Mouse (Mus musculus): ENCODE data around the gene Adam11. TPM values are rescaled to one million over a fixed set of nuclear protein-coding genes. Genes with fewer than 3 reads are reported as not detected.
"Not testable (repeated sequence)": the region's sequence is repeated elsewhere in the genome, so short reads cannot be mapped to it uniquely, and the experiment has no call there.

Adam11 gene
- total RNA-seq (2014; rRNA removed) (37.9 and 49.9 TPM in 2 replicates), polyA plus RNA-seq (2015; fragmentation: Nextera tagmentation; extraction: Ambion mirVana) (14.1 and 17.6 TPM in 2 replicates)

- H3K9me3 ChIP-seq (ENCODE audit: low read length) = no peaks in the 10 kb centered on the region
- H3K9ac ChIP-seq = peak within 1 kb of the TSS; percentile 90
- ATAC-seq (peak; percentile 70), DNase-seq (peak; percentile 60)
- H3K36me3 ChIP-seq (ENCODE audit: insufficient read depth) = no peaks in the 10 kb centered on the region
- peak within 1 kb of the TSS; percentile 88 for H3K4me2 ChIP-seq (ENCODE audit: low read depth)
- no peak for TF ChIP-seq CTCF (IDR thresholded peaks at IDR 0.05; ENCODE audit: low read depth)
- WGBS = 3% methylated on average over 58 of the region's 76 CpGs
- peaks cover 11% of the 10 kb centered on the region; the same call in 1 of the 2 replicates for H3K4me1 ChIP-seq (ENCODE audit: insufficient read depth)
- H3K4me3 ChIP-seq (ENCODE audit: low read depth, low read length) = peak within 1 kb of the TSS; percentile 65
- H3K27me3 ChIP-seq (ENCODE audit: insufficient read depth, low read length) = no peaks in the 10 kb centered on the region
- H3K27ac ChIP-seq (ENCODE audit: low read depth, low read length) = peak within 1 kb of the TSS; percentile 36; the same call in 1 of the 2 replicates
Observed at GRCm38 (mm10) chr11:102761309-102762210, at the start of gene Adam11. TSS of gene Adam11 (plus strand) at chr11:102761439.

- Histone ChIP-seq H3K27me3 (ENCODE audit: insufficient read depth, low read length) (no peaks in the 10 kb centered on the region), H3K4me1 (ENCODE audit: insufficient read depth) (no peaks in the 10 kb centered on the region), H3K9ac (no peak overlapping the region), H3K9me3 (ENCODE audit: low read length) (no peaks in the 10 kb centered on the region), H3K36me3 (ENCODE audit: insufficient read depth) (no peaks in the 10 kb centered on the region), H3K4me3 (ENCODE audit: low read depth, low read length) (no peak overlapping the region), H3K27ac (ENCODE audit: low read depth, low read length) (no peak overlapping the region), H3K4me2 (ENCODE audit: low read depth) (no peak overlapping the region)
- WGBS = 91% methylated on average over 4 of the region's 4 CpGs
- no peak for TF ChIP-seq CTCF (IDR thresholded peaks at IDR 0.05; ENCODE audit: low read depth)
- no peak for ATAC-seq
- DNase-seq = no peak
Observed at GRCm38 (mm10) chr11:102712411-102712810, 48.8 kb upstream of the Adam11 start.

GRCm38 (mm10) chr11:102714578-102714977 is 46.7 kb upstream of the Adam11 start:
- ATAC-seq; H3K36me3 ChIP-seq (ENCODE audit: insufficient read depth); H3K27ac ChIP-seq (ENCODE audit: low read depth, low read length); DNase-seq; H3K4me2 ChIP-seq (ENCODE audit: low read depth); H3K4me3 ChIP-seq (ENCODE audit: low read depth, low read length); H3K9me3 ChIP-seq (ENCODE audit: low read length); H3K9ac ChIP-seq; H3K27me3 ChIP-seq (ENCODE audit: insufficient read depth, low read length); H3K4me1 ChIP-seq (ENCODE audit: insufficient read depth): not testable (repeated sequence)
- TF ChIP-seq CTCF (IDR thresholded peaks at IDR 0.05; ENCODE audit: low read depth) = peak; percentile 28; the same call in 1 of the 2 replicates
- WGBS = 91% methylated on average over 2 of the region's 2 CpGs

GRCm38 (mm10) chr11:102716135-102716534 is 45.1 kb upstream of the Adam11 start:
- ATAC-seq (no peak), DNase-seq (peak; percentile 36)
- TF ChIP-seq CTCF (IDR thresholded peaks at IDR 0.05; ENCODE audit: low read depth) = no peak
- Histone ChIP-seq H3K4me1 (ENCODE audit: insufficient read depth) (no peaks in the 10 kb centered on the region), H3K36me3 (ENCODE audit: insufficient read depth) (no peaks in the 10 kb centered on the region), H3K4me2 (ENCODE audit: low read depth) (no peak overlapping the region), H3K27me3 (ENCODE audit: insufficient read depth, low read length) (no peaks in the 10 kb centered on the region), H3K4me3 (ENCODE audit: low read depth, low read length) (no peak overlapping the region), H3K9me3 (ENCODE audit: low read length) (no peaks in the 10 kb centered on the region), H3K9ac (no peak overlapping the region), H3K27ac (ENCODE audit: low read depth, low read length) (no peak overlapping the region)
- 72% methylated on average over 7 of the region's 7 CpGs for WGBS

- DNase-seq (no peak), ATAC-seq (no peak)
- Histone ChIP-seq H3K4me1 (ENCODE audit: insufficient read depth) (no peaks in the 10 kb centered on the region), H3K4me2 (ENCODE audit: low read depth) (no peak overlapping the region), H3K4me3 (ENCODE audit: low read depth, low read length) (no peak overlapping the region), H3K27me3 (ENCODE audit: insufficient read depth, low read length) (no peaks in the 10 kb centered on the region), H3K9ac (no peak overlapping the region), H3K9me3 (ENCODE audit: low read length) (no peaks in the 10 kb centered on the region), H3K27ac (ENCODE audit: low read depth, low read length) (no peak overlapping the region), H3K36me3 (ENCODE audit: insufficient read depth) (no peaks in the 10 kb centered on the region)
- WGBS = 37% methylated on average over 3 of the region's 3 CpGs
- peak; percentile 65 for TF ChIP-seq CTCF (IDR thresholded peaks at IDR 0.05; ENCODE audit: low read depth)
Observed at GRCm38 (mm10) chr11:102725574-102725973, 35.7 kb upstream of the Adam11 start.

- no peak overlapping the region for H3K4me2 ChIP-seq (ENCODE audit: low read depth)
- DNase-seq (peak; percentile 64), ATAC-seq (peak; percentile 47)
- TF ChIP-seq CTCF (IDR thresholded peaks at IDR 0.05; ENCODE audit: low read depth) = peak; percentile 63
- H3K9me3 ChIP-seq (ENCODE audit: low read length) = no peaks in the 10 kb centered on the region
- no peaks in the 10 kb centered on the region for H3K4me1 ChIP-seq (ENCODE audit: insufficient read depth)
- H3K27me3 ChIP-seq (ENCODE audit: insufficient read depth, low read length) = no peaks in the 10 kb centered on the region
- 29% methylated on average over 7 of the region's 7 CpGs for WGBS
- no peak overlapping the region for H3K4me3 ChIP-seq (ENCODE audit: low read depth, low read length)
- H3K9ac ChIP-seq = no peak overlapping the region
- no peak overlapping the region for H3K27ac ChIP-seq (ENCODE audit: low read depth, low read length)
- no peaks in the 10 kb centered on the region for H3K36me3 ChIP-seq (ENCODE audit: insufficient read depth)
Observed at GRCm38 (mm10) chr11:102728614-102729013, 32.6 kb upstream of the Adam11 start.

- H3K4me3 ChIP-seq (ENCODE audit: low read depth, low read length) = no peak overlapping the region
- DNase-seq (no peak), ATAC-seq (no peak)
- TF ChIP-seq CTCF (IDR thresholded peaks at IDR 0.05; ENCODE audit: low read depth) = no peak
- H3K9me3 ChIP-seq (ENCODE audit: low read length) = no peaks in the 10 kb centered on the region
- WGBS = 84% methylated on average over 3 of the region's 3 CpGs
- no peaks in the 10 kb centered on the region for H3K4me1 ChIP-seq (ENCODE audit: insufficient read depth)
- no peak overlapping the region for H3K9ac ChIP-seq
- no peaks in the 10 kb centered on the region for H3K36me3 ChIP-seq (ENCODE audit: insufficient read depth)
- H3K27me3 ChIP-seq (ENCODE audit: insufficient read depth, low read length) = no peaks in the 10 kb centered on the region
- no peak overlapping the region for H3K4me2 ChIP-seq (ENCODE audit: low read depth)
- no peak overlapping the region for H3K27ac ChIP-seq (ENCODE audit: low read depth, low read length)
Observed at GRCm38 (mm10) chr11:102729835-102730234, 31.4 kb upstream of the Adam11 start.

Measured in forebrain, postnatal 0 days (tissue).